In the genomic region with DNA sequence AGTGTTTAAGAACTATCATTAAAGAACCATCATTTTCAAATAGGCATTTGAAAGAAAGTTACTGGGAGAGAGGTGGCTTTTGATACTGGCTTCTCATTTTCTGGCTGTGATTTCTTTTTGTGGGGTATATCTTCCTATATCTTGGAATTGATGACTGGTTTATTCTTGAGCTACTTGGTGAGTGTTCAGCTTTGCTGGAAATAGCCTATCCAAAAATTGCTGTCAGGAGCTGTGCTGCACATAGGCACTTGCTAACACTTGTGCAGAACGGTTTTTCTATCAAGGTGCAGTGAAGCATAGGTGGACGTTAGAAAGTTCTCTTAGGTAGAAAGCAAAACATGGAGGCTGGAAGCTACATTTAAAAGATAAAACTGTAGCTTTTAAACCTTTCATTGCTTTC, we compare ENCODE assay signal across 20 mouse cellular contexts.
"Had no signal": no experiment of that assay in that cellular context is flagged by ENCODE, and none has a peak within 500 bp of the region (broad histone marks: within the 10 kb centered on the region; RNA-seq: fewer than 3 reads in every experiment).

No protein-coding gene starts in this region.

- DNase-seq: cerebellum, adult 8-10 months; cerebellum, adult 9-10 months; cerebellum, adult 9-11 months; cerebellum, postnatal 10 days; cerebellum, postnatal 14 days; cerebellum, postnatal 25 days; cerebellum, postnatal 36 days; embryo, embryonic 11 days; forebrain, postnatal 0 days; gastrocnemius, adult 2 months; gastrocnemius, postnatal 10 days; gastrocnemius, postnatal 25 days; gastrocnemius, postnatal 36 days; heart, adult 11 months; heart, adult 18-20 months; heart, adult 2 months had no signal

- ATAC-seq: forebrain, embryonic 13.5 days; forebrain, embryonic 14.5 days; forebrain, embryonic 15.5 days; forebrain, embryonic 16.5 days; forebrain, postnatal 0 days had no signal
